ENCODE assay signal across 14 mouse cellular contexts in genomic region chr15:66447883-66448282, GRCm38 (mm10). TPM values are rescaled to one million over a fixed set of nuclear protein-coding genes. Genes with fewer than 3 reads are reported as not detected.
"Had no signal": no experiment of that assay in that cellular context is flagged by ENCODE, and none has a peak within 500 bp of the region (broad histone marks: within the 10 kb centered on the region; RNA-seq: fewer than 3 reads in every experiment).

No protein-coding gene starts in this region.

- H3K27me3 ChIP-seq: limb, embryonic 13.5 days; midbrain, embryonic 12.5 days; neural tube, embryonic 15.5 days had no signal

- H3K9ac ChIP-seq: limb, embryonic 13.5 days; liver, embryonic 14.5 days; midbrain, embryonic 12.5 days; neural tube, embryonic 15.5 days had no signal

- H3K4me1 ChIP-seq: limb, embryonic 13.5 days; midbrain, embryonic 12.5 days; neural tube, embryonic 15.5 days had no signal

- H3K36me3 ChIP-seq: limb, embryonic 13.5 days; midbrain, embryonic 12.5 days; neural tube, embryonic 15.5 days had no signal

- H3K4me3 ChIP-seq: limb, embryonic 13.5 days; midbrain, embryonic 12.5 days; neural tube, embryonic 15.5 days had no signal

- H3K9me3 ChIP-seq: limb, embryonic 13.5 days; midbrain, embryonic 12.5 days; neural tube, embryonic 15.5 days had no signal

- DNase-seq: kidney, postnatal 25 days; layer of hippocampus, adult 9-11 months; left cerebral cortex, postnatal 4 days; lung, adult 18-20 months; lung, postnatal 4 days; right cerebral cortex, adult 18-20 months; right cerebral cortex, postnatal 25 days; thymus, postnatal 36 days had no signal

- H3K4me2 ChIP-seq: limb, embryonic 13.5 days; midbrain, embryonic 12.5 days; neural tube, embryonic 15.5 days had no signal

- H3K27ac ChIP-seq: limb, embryonic 13.5 days; liver, embryonic 14.5 days; midbrain, embryonic 12.5 days; neural tube, embryonic 15.5 days had no signal

RNA-seq across cellular contexts. Expression of gene Lrrc6, which starts 52.8 kb away (rescaled TPM):
- total RNA-seq: liver, adult 2 months had no signal
- polyA plus RNA-seq: limb, embryonic 13.5 days; liver, adult 2 months; liver, embryonic 14.5 days; small intestine, adult 2 months had no signal
